8 mouse cellular contexts compared by ENCODE assay signal in genomic region chr17:26715916-26716717, GRCm38 (mm10). TPM values are rescaled to one million over a fixed set of nuclear protein-coding genes. Genes with fewer than 3 reads are reported as not detected.
A peak's percentile ranks its signal among the peaks of the same experiment; 100 is the strongest.
DNase-seq lines count a peak whose midpoint lies in the region; ATAC-seq lines count a peak whose summit lies in the region.

No protein-coding gene starts in this region.

- H3K9ac ChIP-seq in hindbrain, embryonic 15.5 days = peak overlapping the region; percentile 80

- H3K9me3 ChIP-seq in hindbrain, embryonic 15.5 days = no peaks in the 10 kb centered on the region

- no peaks in the 10 kb centered on the region for H3K27me3 ChIP-seq in hindbrain, embryonic 15.5 days

- ATAC-seq in hindbrain, embryonic 15.5 days (ENCODE audit: low FRiP score, low read depth) = peak; percentile 98

- no peaks in the 10 kb centered on the region for H3K36me3 ChIP-seq in hindbrain, embryonic 15.5 days

- peak overlapping the region; percentile 75 for H3K4me2 ChIP-seq in hindbrain, embryonic 15.5 days

- H3K4me1 ChIP-seq in hindbrain, embryonic 15.5 days (replicated peaks) = peaks cover 8% of the 10 kb centered on the region

- under 1% methylated on average over 66 of the region's 75 CpGs for WGBS in hindbrain, embryonic 15.5 days

- DNase-seq in T-cell, adult 2 months (ENCODE audit: low spot score) = peak; percentile 98
- DNase-seq in cerebellum, postnatal 36 days = peak; percentile 91 to 94
- DNase-seq in frontal cortex, postnatal 36 days (ENCODE audit: low spot score in 2 of 2) = peak; percentile 93 to 94
- DNase-seq in left cerebral cortex, adult 11 months (ENCODE audit: low spot score) = peak; percentile 92
- DNase-seq in lung, postnatal 4 days = peak; percentile 96 to 98
- DNase-seq in retina, postnatal 7 days (ENCODE audit: low read depth, low spot score) = peak; percentile 93
- peak; percentile 89 for DNase-seq in urinary bladder, adult 2 months (ENCODE audit: low spot score)

- peak overlapping the region; percentile 92 for H3K27ac ChIP-seq in hindbrain, embryonic 15.5 days (replicated peaks)

- peak overlapping the region; percentile 100 for H3K4me3 ChIP-seq in hindbrain, embryonic 15.5 days

RNA-seq across cellular contexts. Expression of gene Crebrf, which starts 0.7 kb away (rescaled TPM):
- polyA plus RNA-seq in hindbrain, embryonic 15.5 days (2015; fragmentation: Nextera tagmentation; extraction: Ambion mirVana) = 11.5 and 12.4 TPM in 2 replicates
- polyA plus RNA-seq in urinary bladder, adult 2 months (2012; rRNA removed) = 14.9 and 18.5 TPM in 2 replicates

RNA-seq across cellular contexts. Expression of gene Atp6v0e, which starts 53.1 kb away (rescaled TPM):
- polyA plus RNA-seq in hindbrain, embryonic 15.5 days (2015; fragmentation: Nextera tagmentation; extraction: Ambion mirVana) = 95.2 and 104 TPM in 2 replicates
- polyA plus RNA-seq in urinary bladder, adult 2 months (2012; rRNA removed) = 260 and 293 TPM in 2 replicates

Comparison
In these comparisons a context has a peak if more than half of its experiments do, and no peak if none do; other contexts are left out.
1. Peak in every context shown above with its lines: DNase-seq, ATAC-seq, H3K4me3 ChIP-seq and H3K27ac ChIP-seq.